Mouse (Mus musculus): ENCODE data around the gene Gcnt4.
"Not testable (repeated sequence)": the region's sequence is repeated elsewhere in the genome, so short reads cannot be mapped to it uniquely, and the experiment has no call there.

Gene Gcnt4

GRCm38 (mm10) chr13:96923999-96924961 lies at the start of gene Gcnt4:
Gene Gcnt4 (plus strand): TSS chr13:96924689.
- DNase-seq (ENCODE audit: low spot score) = peak; percentile 78

- DNase-seq (ENCODE audit: low spot score) = no peak
Observed at GRCm38 (mm10) chr13:96878220-96879057, 46.0 kb upstream of the Gcnt4 start.

- DNase-seq (ENCODE audit: low spot score) = no peak
Observed at GRCm38 (mm10) chr13:96884534-96884933, 40.0 kb upstream of the Gcnt4 start.

GRCm38 (mm10) chr13:96889985-96890384 lies 34.5 kb upstream of the Gcnt4 start:
- no peak for DNase-seq (ENCODE audit: low spot score)

GRCm38 (mm10) chr13:96895144-96895543 lies 29.3 kb upstream of the Gcnt4 start:
- DNase-seq (ENCODE audit: low spot score) = no peak

GRCm38 (mm10) chr13:96906717-96907116 lies 17.8 kb upstream of the Gcnt4 start:
- no peak for DNase-seq (ENCODE audit: low spot score)

GRCm38 (mm10) chr13:96911202-96911601 lies 13.3 kb upstream of the Gcnt4 start:
- no peak for DNase-seq (ENCODE audit: low spot score)

GRCm38 (mm10) chr13:96923134-96923533 lies 1.4 kb upstream of the Gcnt4 start:
- DNase-seq (ENCODE audit: low spot score) = not testable (repeated sequence)

- peak; percentile 43 for DNase-seq (ENCODE audit: low spot score)
Observed at GRCm38 (mm10) chr13:96924985-96925745, 676 bp downstream of the Gcnt4 start.

GRCm38 (mm10) chr13:96925991-96926725 lies 1.7 kb downstream of the Gcnt4 start:
- no peak for DNase-seq (ENCODE audit: low spot score)

GRCm38 (mm10) chr13:96927781-96928180 lies 3.3 kb downstream of the Gcnt4 start:
- no peak for DNase-seq (ENCODE audit: low spot score)

GRCm38 (mm10) chr13:96928432-96929039 lies 4.0 kb downstream of the Gcnt4 start:
- DNase-seq (ENCODE audit: low spot score) = peak; percentile 84

- no peak for DNase-seq (ENCODE audit: low spot score)
Observed at GRCm38 (mm10) chr13:96932745-96933144, 8.3 kb downstream of the Gcnt4 start.

GRCm38 (mm10) chr13:96933367-96933766 lies 8.9 kb downstream of the Gcnt4 start:
- no peak for DNase-seq (ENCODE audit: low spot score)

GRCm38 (mm10) chr13:96936173-96936777 lies 11.8 kb downstream of the Gcnt4 start:
- DNase-seq (ENCODE audit: low spot score) = peak; percentile 5

GRCm38 (mm10) chr13:96937059-96937558 lies 12.6 kb downstream of the Gcnt4 start:
- peak; percentile 13 for DNase-seq (ENCODE audit: low spot score)

- DNase-seq (ENCODE audit: low spot score) = no peak
Observed at GRCm38 (mm10) chr13:96939680-96940079, 15.2 kb downstream of the Gcnt4 start.

GRCm38 (mm10) chr13:96941481-96941880 lies 17.0 kb downstream of the Gcnt4 start:
- DNase-seq (ENCODE audit: low spot score) = not testable (repeated sequence)

- no peak for DNase-seq (ENCODE audit: low spot score)
Observed at GRCm38 (mm10) chr13:96943571-96943970, 19.1 kb downstream of the Gcnt4 start.

GRCm38 (mm10) chr13:96945748-96946147 lies 21.3 kb downstream of the Gcnt4 start:
- no peak for DNase-seq (ENCODE audit: low spot score)

All from embryo, embryonic 10.5 days (tissue).